Comparison of ENCODE assay signal across 7 mouse cellular contexts in genomic region chr4:120405144-120405805, GRCm38 (mm10). TPM values are rescaled to one million over a fixed set of nuclear protein-coding genes. Genes with fewer than 3 reads are reported as not detected.
DNase-seq lines count a peak whose midpoint lies in the region; ATAC-seq lines count a peak whose summit lies in the region.

TSS of gene Scmh1 (plus strand) at chr4:120405281.

- H3K9ac ChIP-seq in intestine, embryonic 14.5 days (ENCODE audit: low read length): peak within 1 kb of the TSS; percentile 98

- intact Hi-C loops in gastrocnemius, postnatal 36 days (cut with DNase I): loop anchor here (10.0 kb wide), 1 partner anchor 70 kb away; no protein-coding TSS in a partner anchor
- intact Hi-C loops in left cerebral cortex, postnatal 25 days (cut with DNase I): no loop called here

- DNase-seq in adrenal gland, postnatal 10 days: peak; percentile 79
- DNase-seq in embryo, embryonic 11.5 days (ENCODE audit: low read depth, low spot score): peak; percentile 66
- peak; percentile 42 to 67 for DNase-seq in gastrocnemius, postnatal 36 days
- peak; percentile 83 for DNase-seq in intestine, embryonic 14.5 days (ENCODE audit: low spot score)
- DNase-seq in left cerebral cortex, postnatal 25 days (ENCODE audit: low spot score in 2 of 2): peak; percentile 50 to 59
- peak; percentile 75 for DNase-seq in right cerebral cortex, postnatal 14 days

- H3K9me3 ChIP-seq in intestine, embryonic 14.5 days (ENCODE audit: control insufficient read depth, low read length): no peaks in the 10 kb centered on the region

- H3K4me2 ChIP-seq in intestine, embryonic 14.5 days (ENCODE audit: low read length): peak within 1 kb of the TSS; percentile 64

- peaks cover 5% of the 10 kb centered on the region for H3K4me1 ChIP-seq in intestine, embryonic 14.5 days (replicated peaks; ENCODE audit: control insufficient read depth, insufficient read depth, low read length)

- H3K4me3 ChIP-seq in intestine, embryonic 14.5 days (ENCODE audit: low read depth, low read length): peak within 1 kb of the TSS; percentile 99

- H3K27me3 ChIP-seq in intestine, embryonic 14.5 days (replicated peaks; ENCODE audit: control insufficient read depth, insufficient read depth, low read length): no peaks in the 10 kb centered on the region

- ATAC-seq in intestine, embryonic 14.5 days (replicated peaks; ENCODE audit: low FRiP score, low TSS enrichment, low read depth): peak; percentile 86
- ATAC-seq in megakaryocyte-erythroid progenitor cell, adult 5-6 weeks (replicated peaks; ENCODE audit: low FRiP score, low TSS enrichment, poor library complexity, severe bottlenecking): peak; percentile 58

- H3K27ac ChIP-seq in intestine, embryonic 14.5 days (ENCODE audit: low read depth): peak within 1 kb of the TSS; percentile 95

- H3K36me3 ChIP-seq in intestine, embryonic 14.5 days (ENCODE audit: control insufficient read depth, insufficient read depth, low read length): no peaks in the 10 kb centered on the region

- under 1% methylated on average over 54 of the region's 102 CpGs for WGBS in intestine, embryonic 14.5 days

RNA-seq across cellular contexts. Expression of gene Scmh1, which starts in this region (rescaled TPM):
- 10 to 100 TPM; 40.3 to 47.3 TPM for total RNA-seq in adrenal gland, postnatal 10 days (2021)
- 10 to 100 TPM; 37.7 to 39.7 TPM for total RNA-seq in gastrocnemius, postnatal 36 days (2021)
- 36.6 and 43.3 TPM in 2 replicates for polyA plus RNA-seq in intestine, embryonic 14.5 days (2014; fragmentation: Nextera tagmentation; extraction: Ambion mirVana)
- 100 to 1,000 TPM; 102 to 113 TPM for total RNA-seq in left cerebral cortex, postnatal 25 days (2021)
- 27.6 and 65.7 TPM in 2 replicates for total RNA-seq in megakaryocyte-erythroid progenitor cell, adult 5-6 weeks (2014; fragmentation: Nextera tagmentation)
- 9.7 and 16.9 TPM in 2 replicates for total RNA-seq in megakaryocyte-erythroid progenitor cell, adult 5-6 weeks (2017)

Comparison
In these comparisons a context has a peak if more than half of its experiments do, and no peak if none do; other contexts are left out.
1. Peak in every context shown above with its lines: DNase-seq, ATAC-seq, H3K4me3 ChIP-seq and H3K27ac ChIP-seq.